Mouse (Mus musculus): Measurements from ENCODE around the gene Podxl2.

GRCm38 (mm10) chr6:88849270-88849669, 25.6 kb downstream of the Podxl2 start:
- TF ChIP-seq CTCF (IDR thresholded peaks at IDR 0.05; ENCODE audit: control insufficient read depth, insufficient read depth, insufficient read length) (peak; percentile 63), USF1 (IDR thresholded peaks at IDR 0.05; ENCODE audit: low read depth) (no peak), MYOG (IDR thresholded peaks at IDR 0.05; ENCODE audit: control insufficient read depth, extremely low read depth, insufficient read length) (no peak), FOSL1 (IDR thresholded peaks at IDR 0.05; ENCODE audit: insufficient read depth, low read length, poor library complexity, severe bottlenecking) (no peak), MYOD1 (IDR thresholded peaks at IDR 0.05; ENCODE audit: control insufficient read depth, insufficient read length, low read depth) (no peak), MAX (IDR thresholded peaks at IDR 0.05) (no peak), CEBPB (IDR thresholded peaks at IDR 0.05; ENCODE audit: low read depth) (no peak)

Data from C2C12 (cell line).